Mouse (Mus musculus): ENCODE data around the gene Rara. TPM values are rescaled to one million over a fixed set of nuclear protein-coding genes. Genes with fewer than 3 reads are reported as not detected.

Rara gene
- polyA plus RNA-seq, 1 experiment: 63.5 TPM

- Histone ChIP-seq H3K4me1 (replicated peaks; ENCODE audit: control insufficient read depth, insufficient read depth, low read length) (peaks cover 36% of the 10 kb centered on the region), H3K27me3 (ENCODE audit: control insufficient read depth, insufficient read depth, low read length) (no peaks in the 10 kb centered on the region), H3K4me3 (ENCODE audit: control insufficient read depth, insufficient read depth, low read length) (no peak overlapping the region), H3K36me3 (ENCODE audit: control insufficient read depth, insufficient read depth, low read length) (peaks cover 3% of the 10 kb centered on the region; the same call in 1 of the 2 replicates), H3K27ac (ENCODE audit: control insufficient read depth, insufficient read depth, low read length) (no peak overlapping the region)
- DNase-seq: no peak
- TF ChIP-seq POLR2A (IDR thresholded peaks at IDR 0.05; ENCODE audit: control insufficient read depth, extremely low read depth, insufficient read depth, low read length, poor library complexity) (no peak), CTCF (IDR thresholded peaks at IDR 0.05; ENCODE audit: borderline replicate concordance, control insufficient read depth, extremely low read depth, insufficient read depth, low read length, poor library complexity) (no peak)
- WGBS: 34% methylated on average over 12 of the region's 12 CpGs
Observed at GRCm38 (mm10) chr11:98925868-98926311, 1.7 kb upstream of the Rara start.

DNA sequence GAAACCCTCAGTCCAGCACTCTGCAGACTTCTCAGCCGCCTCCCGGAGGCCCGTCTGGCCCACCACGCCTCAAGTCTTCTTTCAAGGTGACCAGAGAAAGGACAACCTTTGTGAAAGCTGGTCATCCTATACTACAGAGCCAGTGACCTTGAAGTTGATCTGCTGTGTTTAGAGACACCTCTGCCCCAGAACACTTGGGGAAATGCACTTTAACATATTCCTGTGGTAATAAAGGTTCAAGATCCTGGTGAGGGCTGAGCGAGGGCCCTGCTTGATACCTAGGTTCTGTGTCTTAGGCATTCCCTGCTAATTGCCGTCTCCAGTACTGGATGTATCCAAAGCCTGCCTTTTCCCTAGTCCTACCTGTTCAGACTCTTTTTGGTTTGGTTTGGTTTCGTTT is 1.1 kb upstream of the Rara start:
- Histone ChIP-seq H3K4me1 (replicated peaks; ENCODE audit: control insufficient read depth, insufficient read depth, low read length) (peaks cover 42% of the 10 kb centered on the region), H3K27ac (ENCODE audit: control insufficient read depth, insufficient read depth, low read length) (no peak overlapping the region), H3K36me3 (ENCODE audit: control insufficient read depth, insufficient read depth, low read length) (no peaks in the 10 kb centered on the region), H3K4me3 (ENCODE audit: control insufficient read depth, insufficient read depth, low read length) (no peak overlapping the region), H3K27me3 (ENCODE audit: control insufficient read depth, insufficient read depth, low read length) (no peaks in the 10 kb centered on the region)
- TF ChIP-seq CTCF (IDR thresholded peaks at IDR 0.05; ENCODE audit: borderline replicate concordance, control insufficient read depth, extremely low read depth, insufficient read depth, low read length, poor library complexity) (no peak), POLR2A (IDR thresholded peaks at IDR 0.05; ENCODE audit: control insufficient read depth, extremely low read depth, insufficient read depth, low read length, poor library complexity) (peak; percentile 15; the same call in 1 of the 2 replicates)
- DNase-seq: no peak
- 96% methylated on average over 7 of the region's 7 CpGs for WGBS

GRCm38 (mm10) chr11:98928186-98928893 is 722 bp downstream of the Rara start:
- H3K27ac ChIP-seq (ENCODE audit: control insufficient read depth, insufficient read depth, low read length): no peak overlapping the region

GRCm38 (mm10) chr11:98929503-98929902 is 1.9 kb downstream of the Rara start:
- Histone ChIP-seq H3K4me1 (replicated peaks; ENCODE audit: control insufficient read depth, insufficient read depth, low read length) (peaks cover 61% of the 10 kb centered on the region), H3K36me3 (ENCODE audit: control insufficient read depth, insufficient read depth, low read length) (no peaks in the 10 kb centered on the region), H3K27ac (ENCODE audit: control insufficient read depth, insufficient read depth, low read length) (no peak overlapping the region), H3K27me3 (ENCODE audit: control insufficient read depth, insufficient read depth, low read length) (no peaks in the 10 kb centered on the region), H3K4me3 (ENCODE audit: control insufficient read depth, insufficient read depth, low read length) (no peak overlapping the region)
- no peak for TF ChIP-seq CTCF (IDR thresholded peaks at IDR 0.05; ENCODE audit: borderline replicate concordance, control insufficient read depth, extremely low read depth, insufficient read depth, low read length, poor library complexity)
- TF ChIP-seq POLR2A (IDR thresholded peaks at IDR 0.05; ENCODE audit: control insufficient read depth, extremely low read depth, insufficient read depth, low read length, poor library complexity): no peak
- WGBS: 86% methylated on average over 9 of the region's 9 CpGs
- no peak for DNase-seq

More at GRCm38 (mm10) chr11:98928186-98928893, 722 bp downstream of the Rara start:
- H3K4me3 ChIP-seq (ENCODE audit: control insufficient read depth, insufficient read depth, low read length): peak overlapping the region; percentile 49
- peaks cover 57% of the 10 kb centered on the region for H3K4me1 ChIP-seq (replicated peaks; ENCODE audit: control insufficient read depth, insufficient read depth, low read length)
- TF ChIP-seq CTCF (IDR thresholded peaks at IDR 0.05; ENCODE audit: borderline replicate concordance, control insufficient read depth, extremely low read depth, insufficient read depth, low read length, poor library complexity): no peak
- no peak for TF ChIP-seq POLR2A (IDR thresholded peaks at IDR 0.05; ENCODE audit: control insufficient read depth, extremely low read depth, insufficient read depth, low read length, poor library complexity)
- 49% methylated on average over 12 of the region's 12 CpGs for WGBS
- DNase-seq: no peak
- no peaks in the 10 kb centered on the region for H3K27me3 ChIP-seq (ENCODE audit: control insufficient read depth, insufficient read depth, low read length)
- H3K36me3 ChIP-seq (ENCODE audit: control insufficient read depth, insufficient read depth, low read length): no peaks in the 10 kb centered on the region

DNA sequence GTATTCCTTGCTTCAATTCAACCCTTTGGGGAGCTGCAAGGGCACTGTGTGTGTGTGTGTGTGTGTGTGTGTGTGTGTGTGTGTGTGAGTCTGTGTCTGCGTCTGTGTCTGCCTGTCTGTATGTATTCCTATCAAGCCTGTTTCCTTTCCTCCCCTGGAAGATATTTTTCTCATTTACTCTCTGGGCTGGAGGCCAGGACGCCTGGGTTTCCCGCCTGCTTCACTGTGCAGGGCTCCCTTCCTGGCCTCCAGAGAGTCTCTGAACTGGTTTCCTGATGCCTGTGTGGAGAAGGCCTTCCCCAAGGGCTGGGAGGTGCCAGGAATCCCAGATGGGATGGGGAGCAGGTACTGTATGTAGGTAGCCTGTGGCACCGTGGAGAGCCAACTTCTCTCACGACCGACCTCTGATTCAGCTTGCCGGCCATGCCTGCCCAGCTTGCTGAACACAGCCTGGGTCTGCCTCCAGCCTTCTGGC is 2.5 kb downstream of the Rara start:
- no peak for DNase-seq
- Histone ChIP-seq H3K4me3 (ENCODE audit: control insufficient read depth, insufficient read depth, low read length) (no peak overlapping the region), H3K27me3 (ENCODE audit: control insufficient read depth, insufficient read depth, low read length) (no peaks in the 10 kb centered on the region), H3K27ac (ENCODE audit: control insufficient read depth, insufficient read depth, low read length) (no peak overlapping the region), H3K4me1 (replicated peaks; ENCODE audit: control insufficient read depth, insufficient read depth, low read length) (peaks cover 54% of the 10 kb centered on the region), H3K36me3 (ENCODE audit: control insufficient read depth, insufficient read depth, low read length) (no peaks in the 10 kb centered on the region)
- WGBS: 80% methylated on average over 7 of the region's 7 CpGs
- TF ChIP-seq POLR2A (IDR thresholded peaks at IDR 0.05; ENCODE audit: control insufficient read depth, extremely low read depth, insufficient read depth, low read length, poor library complexity): no peak
- no peak for TF ChIP-seq CTCF (IDR thresholded peaks at IDR 0.05; ENCODE audit: borderline replicate concordance, control insufficient read depth, extremely low read depth, insufficient read depth, low read length, poor library complexity)

- H3K36me3 ChIP-seq (ENCODE audit: control insufficient read depth, insufficient read depth, low read length): no peaks in the 10 kb centered on the region
- no peak overlapping the region for H3K4me3 ChIP-seq (ENCODE audit: control insufficient read depth, insufficient read depth, low read length)
- H3K27me3 ChIP-seq (ENCODE audit: control insufficient read depth, insufficient read depth, low read length): no peaks in the 10 kb centered on the region
- TF ChIP-seq CTCF (IDR thresholded peaks at IDR 0.05; ENCODE audit: borderline replicate concordance, control insufficient read depth, extremely low read depth, insufficient read depth, low read length, poor library complexity) (no peak), POLR2A (IDR thresholded peaks at IDR 0.05; ENCODE audit: control insufficient read depth, extremely low read depth, insufficient read depth, low read length, poor library complexity) (no peak)
- DNase-seq: no peak
- peaks cover 47% of the 10 kb centered on the region for H3K4me1 ChIP-seq (replicated peaks; ENCODE audit: control insufficient read depth, insufficient read depth, low read length)
- WGBS: 33% methylated on average over 10 of the region's 10 CpGs
- H3K27ac ChIP-seq (ENCODE audit: control insufficient read depth, insufficient read depth, low read length): no peak overlapping the region
Observed at GRCm38 (mm10) chr11:98930773-98931512, 3.3 kb downstream of the Rara start.
